Mouse (Mus musculus) heart, postnatal 25 days (tissue): ENCODE data around the gene Ddah2. TPM values are rescaled to one million over a fixed set of nuclear protein-coding genes. Genes with fewer than 3 reads are reported as not detected.

Experiments
- DNase-seq: peaks from one replicate; pipeline ENCODE4 v3.0.0; 2022; ENCODE audit warnings: low spot score
- intact Hi-C: fragments of 180-260 bp; cut with DNase I; formaldehyde crosslinking; loops from one replicate; pipeline ENCODE4 v1.15.1; 2025
- total RNA-seq, 2 experiments: library from RNA; stranded (reverse); gene quantifications; 2 replicates each; pipeline ENCODE4 v1.2.3; 2021

Gene Ddah2
- 10 to 100 TPM; 27.7 to 31.3 TPM for total RNA-seq

DNA sequence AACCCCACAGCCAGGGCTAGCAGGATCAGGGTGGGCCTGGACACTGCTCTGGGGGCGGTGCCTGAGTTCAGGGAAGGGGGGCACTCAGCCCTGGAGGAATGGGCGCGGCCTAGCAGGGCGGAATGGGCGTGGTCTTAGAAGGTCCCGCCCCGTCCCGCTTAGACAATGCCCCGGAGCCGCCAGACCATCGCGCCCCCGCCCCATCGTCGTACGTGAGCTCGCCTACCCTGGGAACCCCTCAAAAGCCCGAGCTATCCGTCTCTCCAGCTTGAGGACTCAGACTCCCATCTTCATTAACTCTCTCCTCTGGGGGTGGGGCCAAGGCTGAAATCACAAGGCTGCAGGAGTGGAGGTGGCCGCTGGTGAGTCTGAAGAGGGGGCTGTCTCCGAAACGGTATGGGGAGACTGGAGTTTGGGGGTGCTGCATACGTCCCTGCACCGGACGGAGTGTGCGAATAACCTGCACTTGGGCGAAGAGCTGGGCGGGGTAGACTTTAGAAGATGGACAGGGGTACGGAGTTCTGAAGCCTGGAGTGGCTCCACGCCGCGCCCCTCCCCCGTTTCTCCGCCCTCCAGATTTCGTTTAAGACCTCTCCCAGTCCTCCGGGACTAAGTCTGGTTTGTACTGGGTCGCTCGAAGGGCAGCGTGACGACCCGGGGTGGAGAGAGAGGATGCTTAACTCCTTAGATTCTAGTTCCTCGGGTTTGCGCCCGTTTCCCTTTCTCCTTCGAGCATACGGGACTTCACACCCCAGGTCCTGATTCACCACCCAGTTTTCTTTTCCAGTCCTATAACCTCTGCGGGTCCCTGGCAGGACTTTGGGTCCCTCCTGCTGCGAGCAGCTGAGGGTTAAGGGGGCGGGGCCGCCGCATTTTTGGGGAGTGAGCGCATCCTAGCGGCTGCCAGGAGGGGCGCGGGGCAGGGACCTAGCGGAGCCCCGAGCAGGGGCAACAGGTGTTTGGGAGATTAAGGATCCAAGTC lies at the start of gene Ddah2:
Ddah2 (plus strand) TSS at position 125 of the 982 bp plus-strand sequence.
- peak; percentile 89 for DNase-seq
- intact Hi-C loops = loop anchor here (1.0 kb wide), 1 partner anchor 38 kb away; no protein-coding TSS in a partner anchor

DNA sequence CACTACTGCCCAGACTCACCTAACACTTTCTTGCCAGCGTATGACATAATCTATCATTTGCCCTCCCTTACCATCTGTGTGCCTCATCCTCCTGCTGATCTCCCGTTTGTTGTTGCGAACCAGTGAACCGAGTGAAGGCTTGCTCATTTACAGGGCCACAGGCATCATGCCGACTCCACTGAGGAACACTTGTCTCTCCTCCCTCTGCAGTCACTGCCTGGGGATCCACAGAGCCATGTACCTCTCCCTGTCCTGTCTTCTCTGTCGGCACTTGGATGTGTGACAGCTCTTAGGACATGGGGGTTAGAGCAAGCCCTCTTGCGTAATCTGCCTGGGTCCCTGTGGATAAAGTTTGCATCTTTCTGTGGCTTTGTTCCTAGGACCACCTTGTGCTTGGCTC lies 49.2 kb upstream of the Ddah2 start:
- intact Hi-C loops = no loop called here
- no peak for DNase-seq

DNA sequence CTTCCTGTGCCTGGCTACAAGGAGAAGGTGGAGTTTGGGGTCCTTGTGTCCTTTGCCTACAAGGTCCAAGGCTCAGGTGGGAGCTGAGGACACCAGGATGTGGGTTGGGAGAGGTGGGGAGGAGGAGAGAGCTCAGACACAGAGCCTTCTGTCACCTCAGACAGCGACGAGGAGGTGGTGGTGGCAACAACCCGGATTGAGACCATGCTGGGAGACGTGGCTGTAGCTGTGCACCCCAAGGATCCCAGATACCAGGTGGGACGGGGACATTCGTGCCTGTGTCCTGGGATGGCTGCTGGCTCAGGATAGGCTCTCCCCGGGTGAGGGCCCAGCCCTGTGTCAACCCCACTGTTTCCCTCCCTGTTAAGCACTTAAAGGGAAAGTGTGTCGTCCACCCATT lies 47.4 kb upstream of the Ddah2 start:
- intact Hi-C loops = no loop called here
- DNase-seq = no peak

DNA sequence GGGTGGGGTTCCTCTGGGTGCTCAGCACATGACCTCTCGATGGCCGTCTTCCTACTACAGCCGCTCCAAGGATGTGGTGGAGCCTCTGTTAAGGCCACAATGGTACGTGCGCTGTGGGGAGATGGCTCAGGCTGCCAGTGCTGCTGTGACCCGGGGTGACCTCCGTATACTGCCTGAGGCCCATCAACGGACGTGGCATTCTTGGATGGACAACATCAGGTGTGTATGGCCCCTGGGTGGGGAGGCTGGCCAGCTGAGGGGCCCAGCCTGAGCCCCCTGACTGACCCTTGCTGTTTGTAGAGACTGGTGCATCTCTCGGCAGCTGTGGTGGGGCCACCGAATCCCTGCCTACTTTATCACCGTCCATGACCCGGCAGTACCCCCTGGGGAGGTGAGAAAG lies 46.4 kb upstream of the Ddah2 start:
- intact Hi-C loops = no loop called here
- no peak for DNase-seq

DNA sequence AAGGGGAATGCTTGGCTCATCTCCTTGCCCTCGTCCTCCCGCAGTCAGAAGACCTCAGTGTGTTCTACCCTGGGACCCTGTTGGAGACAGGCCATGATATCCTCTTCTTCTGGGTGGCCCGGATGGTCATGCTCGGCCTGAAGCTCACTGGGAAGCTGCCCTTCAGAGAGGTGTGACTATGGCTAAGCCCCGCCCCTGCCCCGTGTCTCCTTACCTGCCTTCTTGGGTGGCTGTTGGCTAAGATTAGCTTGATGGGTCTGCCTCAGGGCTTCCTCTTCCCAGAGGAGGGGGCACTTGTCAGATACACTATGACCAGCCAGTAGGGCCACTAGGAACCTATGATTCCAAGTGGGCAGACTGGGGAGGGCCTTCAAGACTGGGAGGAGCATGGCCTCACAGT lies 45.6 kb upstream of the Ddah2 start:
- intact Hi-C loops = no loop called here
- DNase-seq = no peak

DNA sequence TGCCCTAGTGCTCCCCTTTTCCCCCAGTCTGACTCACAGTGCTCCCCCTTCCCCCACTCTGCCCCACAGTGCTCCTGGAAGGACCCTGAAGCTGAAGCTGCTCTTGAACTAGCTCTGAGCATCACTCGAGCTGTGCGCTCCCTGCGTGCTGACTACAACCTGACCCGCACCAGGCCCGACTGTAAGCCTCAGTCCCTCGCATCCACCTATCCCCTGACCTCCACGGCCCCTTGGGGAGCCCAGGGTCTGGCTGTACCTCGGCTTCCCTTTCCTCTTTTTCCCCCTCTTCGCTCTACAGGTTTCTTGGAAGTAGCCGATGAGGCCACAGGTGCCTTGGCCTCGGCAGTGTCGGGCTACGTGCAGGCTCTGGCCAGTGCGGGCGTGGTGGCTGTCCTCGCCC lies 43.5 kb upstream of the Ddah2 start:
- no peak for DNase-seq
- intact Hi-C loops = no loop called here

DNA sequence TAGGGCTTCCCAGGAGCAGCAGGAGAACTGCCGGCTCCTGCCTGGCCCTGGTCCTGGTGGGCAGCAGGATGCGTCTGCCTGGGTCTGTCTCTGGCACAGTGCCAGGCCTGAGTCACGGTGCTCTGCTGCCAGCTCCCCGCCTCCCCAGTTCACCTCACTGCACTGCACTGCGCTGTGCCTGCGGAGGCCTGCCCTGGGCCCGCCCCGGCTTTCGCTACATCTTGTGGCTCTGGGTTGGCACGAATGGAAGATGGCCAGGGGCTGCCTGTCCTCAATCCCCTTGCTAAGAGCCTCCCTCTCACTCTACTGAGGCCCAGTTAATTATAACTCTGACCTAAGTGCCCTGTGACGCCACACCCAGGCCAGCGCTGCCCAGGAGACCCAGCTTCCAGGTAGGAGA lies 42.5 kb upstream of the Ddah2 start, which contains the start of gene Vwa7:
Vwa7 (plus strand) TSS at position 204 of the 400 bp plus-strand sequence.
- no peak for DNase-seq
- intact Hi-C loops = no loop called here

DNA sequence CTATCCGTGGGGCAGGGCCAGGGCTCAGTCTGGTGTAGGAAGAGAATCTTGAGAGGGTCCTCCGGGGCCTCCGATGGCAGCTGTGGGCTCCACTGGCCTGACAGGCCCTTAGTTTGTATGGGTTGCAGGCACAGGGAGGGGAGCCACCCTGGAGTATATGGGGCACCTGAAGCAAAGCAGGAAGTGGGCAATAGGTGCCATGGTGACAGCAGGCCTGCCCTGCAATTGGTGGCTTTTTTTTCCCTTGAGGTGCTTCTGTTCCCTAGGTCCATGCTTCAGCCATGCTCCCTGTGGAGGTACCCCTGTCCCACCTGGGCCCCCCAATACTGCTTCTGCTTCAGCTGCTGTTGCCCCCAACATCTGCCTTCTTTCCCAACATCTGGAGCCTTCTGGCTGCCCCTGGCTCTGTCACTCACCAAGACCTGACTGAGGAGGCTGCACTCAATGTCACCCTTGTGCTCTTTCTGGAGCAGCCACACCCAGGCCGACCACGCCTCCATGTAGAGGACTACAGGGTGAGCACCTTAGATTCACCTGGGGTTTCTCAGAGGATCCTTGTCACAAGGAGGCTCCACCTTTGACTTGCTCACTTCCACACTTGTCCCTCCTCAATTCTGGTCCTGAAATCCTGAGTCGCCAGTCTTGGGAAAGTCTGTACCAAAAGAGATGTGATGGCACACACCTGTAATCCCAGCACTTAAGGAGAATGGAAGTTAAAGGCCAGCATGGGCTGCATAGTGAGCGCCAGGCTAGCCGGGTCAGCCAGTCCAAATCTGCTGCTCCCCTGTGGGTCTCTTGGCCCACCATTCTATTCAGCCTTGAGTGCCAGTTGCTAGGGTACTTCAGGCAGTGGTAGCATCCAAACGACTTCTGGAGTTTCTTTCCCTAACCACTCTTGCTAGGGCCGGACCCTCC lies 41.8 kb upstream of the Ddah2 start:
- DNase-seq = no peak
- intact Hi-C loops = no loop called here

DNA sequence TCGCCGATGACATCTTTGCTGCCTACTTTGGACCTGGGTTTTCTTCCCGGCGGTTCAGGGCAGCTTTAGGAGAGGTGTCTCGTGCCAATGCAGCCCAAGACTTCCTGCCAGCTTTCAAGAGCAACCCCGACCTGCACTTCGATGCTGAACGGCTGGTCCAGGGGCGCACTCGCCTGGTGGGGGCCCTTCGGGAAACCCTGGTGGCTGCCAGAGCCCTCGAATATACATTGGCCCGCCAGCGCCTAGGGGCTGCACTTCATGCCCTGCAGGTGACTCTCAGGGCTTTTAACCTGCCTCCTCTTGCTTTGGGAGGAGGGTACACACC lies 41.2 kb upstream of the Ddah2 start:
- no peak for DNase-seq

DNA sequence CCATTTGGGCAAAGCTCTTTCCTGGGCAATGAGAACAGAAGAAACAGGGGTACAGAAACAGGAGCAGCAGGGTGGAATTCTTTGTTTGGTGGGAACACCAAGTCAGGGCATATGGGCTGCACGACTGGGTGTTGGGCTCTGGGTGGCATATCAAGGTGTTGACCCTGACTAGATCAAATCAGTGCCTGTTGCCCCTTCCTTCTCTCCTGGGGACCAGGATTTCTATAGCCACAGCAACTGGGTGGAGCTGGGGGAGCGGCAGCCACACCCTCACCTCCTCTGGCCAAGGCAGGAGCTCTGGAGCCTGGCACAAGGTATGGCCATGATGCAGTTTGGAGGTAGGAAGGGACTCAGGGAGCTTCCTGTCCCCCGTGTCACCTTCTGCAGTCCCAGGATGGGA lies 40.7 kb upstream of the Ddah2 start:
- intact Hi-C loops = no loop called here
- no peak for DNase-seq

More for the DNA sequence above, 41.2 kb upstream of the Ddah2 start:
- intact Hi-C loops = no loop called here

DNA sequence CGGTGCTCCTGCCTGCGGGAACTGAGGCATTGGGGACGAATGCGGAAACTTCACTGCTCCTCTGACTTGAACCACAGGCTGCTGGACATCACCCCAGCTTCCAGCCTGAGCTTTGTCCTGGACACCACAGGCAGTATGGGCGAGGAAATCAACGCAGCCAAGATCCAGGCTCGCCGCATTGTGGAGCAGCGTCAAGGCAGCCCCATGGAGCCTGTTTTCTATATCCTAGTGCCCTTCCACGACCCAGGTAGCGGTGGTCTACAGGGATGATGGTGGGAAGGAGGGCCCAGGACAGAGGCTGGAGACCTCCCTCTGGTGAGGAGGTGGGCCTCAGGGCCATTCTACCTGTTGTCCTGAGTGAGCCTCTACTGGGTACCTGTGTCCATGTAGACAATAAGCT lies 38.9 kb upstream of the Ddah2 start:
- intact Hi-C loops = loop anchor here (1.0 to 10.0 kb wide), 3 partner anchors 42 to 215 kb away; partner anchors contain the start of genes Atp6v1g2, Ly6g6d, Ly6g6e and Nfkbil1

DNA sequence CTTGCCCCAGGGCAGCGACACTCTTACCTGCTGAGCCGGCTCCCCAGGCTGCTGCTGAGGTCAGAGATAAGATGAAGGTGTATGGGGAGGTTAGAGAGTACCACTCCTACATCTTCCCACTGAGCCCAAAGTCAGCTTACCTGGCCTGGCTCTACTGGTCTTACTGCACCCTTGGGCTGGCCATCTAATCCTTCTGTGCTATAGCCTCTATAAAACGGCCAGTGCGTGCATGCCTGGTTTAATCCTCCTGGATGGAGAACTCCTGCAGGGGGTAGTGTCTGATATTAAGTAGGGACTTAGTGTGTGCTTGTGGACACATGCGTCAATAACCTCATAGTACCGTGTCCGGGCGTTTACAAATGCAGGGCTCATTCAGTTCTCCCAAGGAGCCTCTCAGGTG lies 38.3 kb upstream of the Ddah2 start:
- intact Hi-C loops = loop anchor here (1.0 to 10.0 kb wide), 3 partner anchors 42 to 214 kb away; partner anchors contain the start of genes Atp6v1g2, Ly6g6d, Ly6g6e and Nfkbil1
- no peak for DNase-seq

More for the DNA sequence above, 38.9 kb upstream of the Ddah2 start:
- no peak for DNase-seq

DNA sequence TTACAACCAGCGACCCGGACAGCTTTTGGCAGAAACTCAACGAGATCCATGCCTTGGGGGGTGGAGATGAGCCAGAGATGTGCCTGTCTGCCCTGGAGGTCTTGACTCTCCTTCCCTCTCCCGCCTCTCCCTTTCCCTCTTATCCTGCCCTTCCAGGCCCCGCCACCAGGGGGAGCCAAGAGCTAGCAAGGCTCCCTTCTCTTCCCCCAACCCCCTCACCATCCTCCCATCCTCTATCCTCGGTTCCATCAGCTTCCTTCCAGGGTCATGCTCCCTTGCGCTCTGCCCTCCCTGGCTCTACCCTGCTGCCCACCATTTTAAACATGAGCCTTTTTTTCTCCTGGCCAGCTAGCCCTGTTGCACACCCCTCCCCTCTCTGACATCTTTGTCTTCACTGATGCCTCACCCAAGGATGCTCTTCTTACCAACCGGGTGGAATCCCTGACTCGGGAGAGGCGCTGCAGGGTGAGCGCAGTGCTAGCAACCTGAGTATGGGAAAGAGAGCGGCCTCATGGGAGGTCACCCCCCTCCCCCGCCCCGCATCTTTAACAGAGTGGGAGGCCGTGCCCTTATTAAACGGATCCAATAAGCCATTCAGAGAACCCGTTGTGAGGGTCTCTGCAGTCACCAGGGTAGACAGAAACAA lies 37.5 kb upstream of the Ddah2 start:
- intact Hi-C loops = loop anchor here (1.0 to 10.0 kb wide), 4 partner anchors 38 to 214 kb away; partner anchors contain the start of genes Atp6v1g2, Ddah2, Ly6g6d and Ly6g6e
- peak; percentile 72 for DNase-seq

DNA sequence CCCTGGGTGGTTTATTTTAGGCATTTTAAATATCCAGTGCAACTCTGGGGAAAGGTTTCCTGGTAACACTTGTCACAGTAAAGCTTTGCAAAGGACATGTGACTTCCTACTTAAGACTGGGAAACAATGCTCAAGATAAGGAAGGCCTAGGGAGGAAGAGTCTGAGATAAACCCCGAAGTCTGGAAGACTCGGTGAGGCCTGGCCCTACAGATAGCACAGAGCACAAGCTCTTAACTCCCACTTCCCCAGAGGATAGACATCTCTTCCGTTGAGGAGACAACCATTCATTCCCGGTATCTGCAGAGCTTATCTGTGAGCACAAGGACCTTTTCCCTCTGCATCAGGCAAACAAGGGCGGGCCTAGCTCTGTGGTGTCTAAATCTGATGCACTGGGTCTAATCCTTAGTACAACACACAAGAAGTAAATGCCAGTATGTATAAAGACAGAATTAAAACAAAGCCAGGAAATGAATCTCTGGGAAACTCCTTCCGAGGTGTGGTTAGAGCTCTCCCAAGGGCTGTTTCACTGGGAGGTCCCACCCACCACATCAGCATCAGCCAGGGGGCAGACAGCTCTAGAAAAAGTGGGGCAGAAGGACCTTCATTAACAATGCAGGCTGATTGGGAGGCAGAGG lies 36.9 kb upstream of the Ddah2 start:
- intact Hi-C loops = loop anchor here (1.0 to 10.0 kb wide), 5 partner anchors 23 to 213 kb away; partner anchors contain the start of genes Atp6v1g2, Ddah2, Ly6g6d and Ly6g6e
- no peak for DNase-seq

DNA sequence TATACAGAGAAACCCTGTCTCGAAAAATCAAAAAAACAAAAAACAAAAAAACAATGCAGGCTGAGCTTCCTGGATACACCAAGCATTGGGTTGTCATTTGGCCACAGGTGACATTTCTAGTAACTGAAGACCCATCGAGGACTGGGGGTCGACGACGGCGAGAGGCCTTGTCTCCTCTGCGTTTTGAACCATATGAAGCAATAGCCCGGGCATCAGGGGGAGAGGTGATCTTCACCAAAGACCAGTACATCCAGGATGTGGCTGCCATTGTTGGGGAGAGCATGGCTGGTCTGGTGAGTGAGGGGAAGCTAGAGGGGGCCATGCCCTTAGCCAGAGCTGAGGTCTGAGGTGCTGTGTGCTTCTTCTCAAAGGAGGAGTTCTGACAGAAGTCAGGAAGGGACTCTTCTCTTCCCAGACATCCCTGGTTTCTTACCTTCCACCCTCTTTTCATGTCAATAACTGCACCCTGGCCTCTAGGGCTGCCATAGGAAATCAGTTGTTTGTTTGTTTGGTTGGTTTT lies 36.2 kb upstream of the Ddah2 start:
- intact Hi-C loops = loop anchor here (2.0 to 10.0 kb wide), 3 partner anchors 22 to 212 kb away; partner anchors contain the start of genes Atp6v1g2, Ly6g6d, Ly6g6e and Nfkbil1
- DNase-seq = no peak

DNA sequence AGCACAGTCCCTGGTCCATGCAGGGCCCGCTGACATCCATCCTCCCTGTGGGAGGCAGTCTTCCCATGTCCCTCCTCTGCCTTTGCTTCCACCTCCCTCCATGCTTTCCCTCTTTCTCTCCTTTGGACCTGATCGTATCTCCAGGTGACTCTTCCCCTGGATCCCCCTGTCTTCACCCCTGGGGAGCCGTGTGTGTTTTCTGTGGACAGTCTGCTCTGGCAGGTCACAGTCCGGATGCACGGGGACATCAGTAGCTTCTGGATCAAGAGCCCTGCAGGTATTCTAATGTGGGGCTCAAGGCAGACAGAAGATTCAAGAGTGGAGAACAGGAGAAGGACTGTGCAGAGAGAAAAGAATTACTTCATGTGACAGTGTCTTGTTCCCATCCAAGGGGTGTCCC lies 35.6 kb upstream of the Ddah2 start:
- intact Hi-C loops = loop anchor here (2.0 to 10.0 kb wide), 3 partner anchors 22 to 212 kb away; partner anchors contain the start of genes Atp6v1g2, Ly6g6d, Ly6g6e and Nfkbil1
- DNase-seq = no peak

DNA sequence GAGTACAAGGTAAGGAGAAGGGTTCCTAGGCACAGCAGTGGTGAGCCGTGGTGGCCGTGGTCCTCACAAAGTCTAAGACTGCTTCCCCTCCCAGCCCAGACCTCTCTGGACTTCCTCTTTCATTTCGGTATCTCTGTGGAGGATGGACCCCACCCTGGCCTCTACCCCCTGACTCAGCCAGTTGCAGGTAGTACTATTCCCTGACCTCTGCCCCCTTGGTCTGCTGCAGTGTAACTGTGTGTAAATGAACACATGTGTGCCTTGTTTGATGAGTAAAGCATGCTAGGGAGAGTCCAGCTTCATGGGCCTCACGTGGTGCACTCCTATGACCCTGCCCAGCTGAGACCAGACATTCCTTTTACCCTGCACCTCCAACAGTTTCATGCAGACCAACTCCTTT lies 35.1 kb upstream of the Ddah2 start:
- no peak for DNase-seq
- intact Hi-C loops = loop anchor here (2.0 to 10.0 kb wide), 3 partner anchors 21 to 211 kb away; partner anchors contain the start of genes Atp6v1g2, Ly6g6d, Ly6g6e and Nfkbil1

DNA sequence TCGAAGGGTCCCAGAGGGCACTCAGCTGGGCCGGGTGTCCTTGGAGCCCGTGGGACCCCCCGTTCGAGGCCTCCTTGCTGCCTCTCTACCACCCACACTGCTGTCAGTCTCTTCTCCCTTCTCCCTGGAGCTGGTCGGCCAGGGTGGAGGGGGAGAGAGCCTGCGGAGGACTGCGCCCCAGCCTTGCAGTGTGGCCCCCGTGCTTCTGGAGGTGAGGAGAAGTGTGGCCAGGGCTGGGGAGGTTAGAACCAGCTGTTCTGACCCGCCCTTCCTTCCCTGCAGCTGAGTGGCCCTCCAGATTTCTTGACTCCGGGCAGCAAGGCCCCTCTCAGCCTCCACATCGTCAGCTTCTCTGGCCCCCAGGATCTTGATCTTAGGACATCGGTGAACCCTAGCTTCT lies 34.6 kb upstream of the Ddah2 start:
- DNase-seq = no peak
- intact Hi-C loops = loop anchor here (5.0 to 10.0 kb wide), 2 partner anchors 53 to 211 kb away; partner anchors contain the start of genes Atp6v1g2, Ly6g6d, Ly6g6e and Nfkbil1
